Mouse (Mus musculus): ENCODE measurements at regions not wholly inside any gene's neighbourhood (a gene's known extent, or its start where the extent isn't known, plus 50 kb on each side); places are given as distances from the start of the nearest gene placed in this dataset.
A peak's percentile ranks its signal among the peaks of the same experiment; 100 is the strongest.

DNA sequence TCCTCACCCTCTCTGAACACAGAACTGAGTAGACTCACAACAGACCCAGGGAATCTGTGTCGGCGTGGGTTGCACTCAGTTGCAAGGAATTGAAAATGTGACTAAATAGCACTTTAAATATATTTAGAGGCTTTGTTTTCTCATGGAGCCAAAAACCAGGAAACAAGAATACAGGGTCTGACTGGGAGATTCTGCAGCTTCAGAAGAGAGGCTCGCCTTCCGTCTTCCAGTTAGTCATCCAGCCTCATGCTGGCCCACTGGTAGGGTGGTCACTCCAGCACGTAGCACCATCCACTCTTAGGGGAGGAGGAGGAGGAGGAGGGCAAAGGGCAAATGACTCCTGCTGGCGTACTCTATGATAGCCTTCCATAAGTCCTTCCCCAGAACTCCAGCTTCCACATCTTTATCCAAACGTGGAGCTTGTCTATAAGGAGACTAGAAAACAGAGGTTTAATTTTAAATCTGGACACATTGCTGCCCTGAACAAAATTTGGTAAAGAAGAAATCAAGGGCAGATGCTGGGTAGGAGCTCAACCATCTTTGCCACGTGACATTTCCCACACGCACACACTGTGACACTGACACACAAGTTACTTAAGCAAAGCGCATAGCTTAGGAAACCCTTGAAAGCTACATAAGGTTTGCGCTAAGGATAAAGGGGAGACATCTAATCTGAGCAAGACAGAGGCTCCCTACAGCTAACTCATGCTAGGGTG, 60.8 kb downstream of the Mis18a start:
- no peak for TF ChIP-seq POLR2A (IDR thresholded peaks at IDR 0.05; ENCODE audit: borderline replicate concordance, extremely low read depth, insufficient read depth, insufficient read length, poor library complexity, severe bottlenecking)
- no peak for DNase-seq (ENCODE audit: low read depth)

DNA sequence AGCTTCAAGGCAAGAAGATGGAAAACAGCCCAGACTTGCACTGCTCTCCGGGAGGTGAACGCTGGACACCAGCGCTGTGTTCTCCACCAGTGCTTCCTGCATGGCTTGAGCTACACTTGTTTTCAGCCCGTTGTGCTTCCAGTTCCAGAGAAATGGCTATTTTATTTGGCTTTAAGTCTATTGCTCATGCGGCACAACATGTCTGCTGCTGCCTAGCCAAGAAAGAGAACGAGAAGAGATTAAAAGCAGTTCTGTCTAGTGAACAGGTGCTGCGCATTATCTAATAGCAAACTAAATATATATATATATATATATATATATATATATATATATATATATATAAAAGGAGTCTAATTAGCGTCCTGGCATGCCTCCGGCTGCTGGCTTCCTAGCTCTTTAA, 63.1 kb downstream of the Mis18a start:
- peak; percentile 55 for DNase-seq (ENCODE audit: low read depth)

DNA sequence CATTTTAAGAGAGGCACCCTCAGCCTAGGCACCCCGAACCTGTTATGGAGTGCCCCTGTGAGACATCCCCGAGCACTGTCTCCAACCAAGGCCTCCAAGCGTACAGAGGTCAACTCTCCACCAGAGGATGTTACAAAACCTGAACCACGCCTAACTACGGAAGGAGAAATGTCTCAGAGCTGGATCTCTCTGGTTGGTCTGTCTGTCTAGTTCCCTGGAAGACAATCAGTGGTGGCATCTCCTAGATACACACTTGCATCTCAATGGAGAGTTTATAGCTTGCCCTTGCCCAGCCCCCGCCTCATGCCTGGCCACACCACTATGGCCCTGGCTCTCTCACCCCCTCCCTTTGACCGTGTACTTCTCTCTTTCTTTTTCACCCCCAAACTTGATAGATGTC, 69.2 kb downstream of the Mis18a start:
- DNase-seq (ENCODE audit: low read depth), result no peak
- TF ChIP-seq CTCF (IDR thresholded peaks at IDR 0.05; ENCODE audit: borderline replicate concordance, extremely low read depth, insufficient read depth, insufficient read length) (no peak), POLR2A (IDR thresholded peaks at IDR 0.05; ENCODE audit: borderline replicate concordance, extremely low read depth, insufficient read depth, insufficient read length, poor library complexity, severe bottlenecking) (no peak)

More for the DNA sequence above, 63.1 kb downstream of the Mis18a start:
- no peak for TF ChIP-seq POLR2A (IDR thresholded peaks at IDR 0.05; ENCODE audit: borderline replicate concordance, extremely low read depth, insufficient read depth, insufficient read length, poor library complexity, severe bottlenecking)
- no peak for TF ChIP-seq CTCF (IDR thresholded peaks at IDR 0.05; ENCODE audit: borderline replicate concordance, extremely low read depth, insufficient read depth, insufficient read length)

DNA sequence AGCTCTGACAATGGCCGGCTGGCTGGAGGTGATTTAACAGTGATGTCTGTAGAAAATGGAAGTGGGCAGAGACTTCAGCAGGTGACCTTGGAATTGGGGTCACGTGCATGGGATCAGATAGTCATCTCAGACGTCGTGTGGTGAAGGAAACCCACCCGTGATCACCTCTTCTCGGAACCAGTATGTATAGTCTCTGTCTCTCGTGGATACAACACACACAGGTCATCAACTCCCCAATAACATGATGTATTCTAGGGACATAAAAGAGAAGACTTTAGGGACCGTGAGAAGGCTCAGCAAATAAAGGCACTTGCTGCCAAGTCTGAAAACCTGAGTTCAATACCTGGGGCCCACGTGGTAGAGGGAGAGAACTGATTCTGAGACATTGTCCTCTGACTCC, 70.2 kb downstream of the Mis18a start:
- TF ChIP-seq POLR2A (IDR thresholded peaks at IDR 0.05; ENCODE audit: borderline replicate concordance, extremely low read depth, insufficient read depth, insufficient read length, poor library complexity, severe bottlenecking) (no peak), CTCF (IDR thresholded peaks at IDR 0.05; ENCODE audit: borderline replicate concordance, extremely low read depth, insufficient read depth, insufficient read length) (no peak)
- DNase-seq (ENCODE audit: low read depth), result no peak

DNA sequence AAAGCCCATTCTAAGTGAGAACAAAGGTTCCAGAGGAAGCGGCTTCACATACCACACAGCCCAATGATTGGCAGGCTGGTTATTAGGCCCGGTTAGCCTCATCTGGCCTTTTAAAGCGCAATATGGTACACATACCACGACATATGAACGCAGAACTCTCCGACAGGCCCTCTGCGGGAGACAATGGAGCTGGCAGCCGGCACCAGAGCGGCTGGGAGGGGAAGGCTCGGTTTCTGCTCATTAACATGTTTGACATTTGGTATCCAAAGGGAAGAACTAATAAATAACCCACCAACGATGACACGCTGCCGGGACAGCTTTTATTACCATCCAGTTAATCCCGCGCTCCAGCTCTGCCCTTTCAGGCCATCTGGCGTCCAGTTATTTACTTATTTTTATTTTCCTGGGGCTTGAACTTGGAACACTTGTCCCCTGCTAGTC, 70.6 kb downstream of the Mis18a start:
- no peak for TF ChIP-seq CTCF (IDR thresholded peaks at IDR 0.05; ENCODE audit: borderline replicate concordance, extremely low read depth, insufficient read depth, insufficient read length)
- TF ChIP-seq POLR2A (IDR thresholded peaks at IDR 0.05; ENCODE audit: borderline replicate concordance, extremely low read depth, insufficient read depth, insufficient read length, poor library complexity, severe bottlenecking), result no peak
- peak; percentile 92 for DNase-seq (ENCODE audit: low read depth)

DNA sequence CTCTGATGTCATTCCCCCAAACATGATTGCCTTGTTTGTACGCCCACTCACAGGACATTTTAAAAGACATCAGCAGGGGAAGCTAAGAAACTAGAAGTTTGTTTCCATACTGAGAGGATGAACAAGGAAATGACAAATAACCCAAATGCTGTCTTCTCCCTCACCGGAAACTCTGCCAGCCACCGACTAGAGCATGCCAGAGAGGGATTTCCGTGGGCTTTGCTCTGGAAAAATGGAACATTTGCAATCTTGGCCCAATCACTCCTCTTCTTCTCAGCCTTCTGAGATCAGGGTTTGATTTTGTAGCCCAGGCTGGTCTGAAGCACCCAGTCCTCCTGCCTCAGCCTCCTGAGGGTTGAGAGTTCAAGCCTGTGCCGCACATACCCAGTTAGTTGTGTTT, 72.4 kb downstream of the Mis18a start:
- DNase-seq (ENCODE audit: low read depth), result no peak
- TF ChIP-seq POLR2A (IDR thresholded peaks at IDR 0.05; ENCODE audit: borderline replicate concordance, extremely low read depth, insufficient read depth, insufficient read length, poor library complexity, severe bottlenecking), result no peak

DNA sequence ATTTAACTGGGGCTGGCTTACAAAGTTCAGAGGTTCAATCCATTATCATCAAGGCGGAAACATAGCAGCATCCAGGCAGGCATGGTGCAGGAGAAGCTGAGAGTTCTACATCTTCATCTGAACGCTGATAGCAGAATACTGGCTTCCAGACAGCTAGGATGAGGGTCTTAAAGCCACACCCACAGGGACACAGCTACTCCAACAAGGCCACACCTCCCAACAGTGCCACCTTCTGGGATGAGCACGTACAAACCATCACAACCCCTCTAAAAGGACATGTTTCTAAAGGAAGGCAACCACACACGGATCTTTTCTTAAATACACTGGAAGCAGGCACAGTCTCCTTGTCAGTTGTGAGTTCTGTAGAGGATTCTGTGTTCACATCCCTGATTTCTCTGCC, 74.4 kb downstream of the Mis18a start:
- TF ChIP-seq CTCF (IDR thresholded peaks at IDR 0.05; ENCODE audit: borderline replicate concordance, extremely low read depth, insufficient read depth, insufficient read length) (no peak), POLR2A (IDR thresholded peaks at IDR 0.05; ENCODE audit: borderline replicate concordance, extremely low read depth, insufficient read depth, insufficient read length, poor library complexity, severe bottlenecking) (no peak)
- DNase-seq (ENCODE audit: low read depth), result no peak

DNA sequence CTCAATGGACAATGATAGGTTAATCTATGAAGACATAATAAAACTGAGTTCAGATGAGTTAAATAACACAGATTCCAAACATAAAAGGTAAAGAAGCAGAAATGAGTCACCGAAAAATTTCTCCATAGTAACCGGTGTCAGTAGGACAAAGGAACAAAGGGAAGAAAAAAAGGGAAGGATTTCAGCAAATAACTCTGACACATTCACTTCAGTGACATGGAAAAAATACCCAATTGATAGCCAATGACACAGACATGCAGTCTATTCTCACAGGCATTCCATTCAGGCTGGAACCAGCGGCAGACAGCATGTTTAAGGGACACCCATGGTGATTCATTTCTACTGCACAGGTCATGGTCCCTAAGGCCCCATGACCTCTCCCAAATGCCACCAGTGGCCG, 79.0 kb downstream of the Mis18a start:
- TF ChIP-seq POLR2A (IDR thresholded peaks at IDR 0.05; ENCODE audit: borderline replicate concordance, extremely low read depth, insufficient read depth, insufficient read length, poor library complexity, severe bottlenecking) (no peak), CTCF (IDR thresholded peaks at IDR 0.05; ENCODE audit: borderline replicate concordance, extremely low read depth, insufficient read depth, insufficient read length) (no peak)
- DNase-seq (ENCODE audit: low read depth), result no peak

DNA sequence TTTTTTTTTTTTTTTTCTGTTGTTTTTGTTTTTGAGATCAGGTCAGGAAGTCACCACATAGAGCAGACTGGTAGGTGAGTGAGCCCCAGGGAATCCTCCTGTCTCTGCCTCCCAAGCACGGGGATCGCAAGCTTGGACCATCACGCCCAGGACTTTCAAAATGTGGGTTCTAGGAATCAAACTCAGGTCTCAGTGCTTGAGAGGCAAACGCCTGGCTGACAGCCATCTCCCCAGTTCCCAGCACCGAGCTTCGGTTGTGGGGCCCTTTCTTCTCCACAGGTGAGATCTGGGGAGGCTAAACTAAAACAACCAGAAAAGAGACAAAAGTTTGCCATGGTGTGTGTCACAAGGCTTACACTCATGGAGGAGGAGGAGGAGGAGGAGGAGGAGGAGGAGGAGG, 84.5 kb downstream of the Mis18a start:
- TF ChIP-seq POLR2A (IDR thresholded peaks at IDR 0.05; ENCODE audit: borderline replicate concordance, extremely low read depth, insufficient read depth, insufficient read length, poor library complexity, severe bottlenecking) (no peak), CTCF (IDR thresholded peaks at IDR 0.05; ENCODE audit: borderline replicate concordance, extremely low read depth, insufficient read depth, insufficient read length) (no peak)
- no peak for DNase-seq (ENCODE audit: low read depth)

DNA sequence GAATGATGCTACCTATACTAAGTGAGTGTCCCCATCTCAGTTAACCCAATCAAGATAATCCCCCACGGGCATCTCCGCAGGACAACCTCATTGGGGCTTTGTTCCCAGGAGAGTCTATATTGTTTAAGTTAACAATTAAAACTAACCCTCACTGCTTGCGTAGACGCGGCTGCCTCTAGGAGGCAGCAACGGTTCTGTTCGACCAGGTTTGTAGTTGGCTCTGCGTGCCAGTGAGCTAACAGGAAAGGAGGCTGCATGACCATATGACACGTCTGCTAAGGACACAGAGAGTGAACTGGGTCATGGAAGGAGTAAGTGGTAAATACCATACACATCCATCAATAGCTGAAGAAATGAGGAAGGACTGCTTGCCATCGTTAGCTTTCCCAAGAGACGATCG, 92.0 kb downstream of the Mis18a start:
- TF ChIP-seq POLR2A (IDR thresholded peaks at IDR 0.05; ENCODE audit: borderline replicate concordance, extremely low read depth, insufficient read depth, insufficient read length, poor library complexity, severe bottlenecking) (no peak), CTCF (IDR thresholded peaks at IDR 0.05; ENCODE audit: borderline replicate concordance, extremely low read depth, insufficient read depth, insufficient read length) (peak; percentile 24; the same call in 1 of the 2 replicates)
- DNase-seq (ENCODE audit: low read depth), result no peak

DNA sequence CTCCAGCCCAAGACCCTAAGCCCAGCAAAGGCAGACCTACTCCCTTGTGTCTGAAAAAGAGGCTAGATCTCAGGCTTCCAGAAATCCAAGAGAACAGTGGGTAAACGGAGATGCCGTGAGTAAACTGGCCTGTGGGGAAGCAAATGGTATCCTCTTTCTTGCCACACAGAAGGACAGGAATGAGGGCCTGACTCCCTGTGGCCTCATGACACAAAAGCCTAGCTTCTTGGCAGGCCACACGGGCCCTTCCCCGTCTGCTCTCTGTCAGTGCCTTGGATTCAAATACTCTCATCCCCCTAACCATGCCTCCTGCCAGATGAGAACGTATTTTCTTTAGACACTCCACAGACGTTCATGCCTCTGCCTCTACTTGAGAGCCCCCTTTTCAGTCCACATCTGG, 97.2 kb downstream of the Mis18a start:
- no peak for TF ChIP-seq CTCF (IDR thresholded peaks at IDR 0.05; ENCODE audit: borderline replicate concordance, extremely low read depth, insufficient read depth, insufficient read length)
- TF ChIP-seq POLR2A (IDR thresholded peaks at IDR 0.05; ENCODE audit: borderline replicate concordance, extremely low read depth, insufficient read depth, insufficient read length, poor library complexity, severe bottlenecking), result no peak
- DNase-seq (ENCODE audit: low read depth), result peak; percentile 29

DNA sequence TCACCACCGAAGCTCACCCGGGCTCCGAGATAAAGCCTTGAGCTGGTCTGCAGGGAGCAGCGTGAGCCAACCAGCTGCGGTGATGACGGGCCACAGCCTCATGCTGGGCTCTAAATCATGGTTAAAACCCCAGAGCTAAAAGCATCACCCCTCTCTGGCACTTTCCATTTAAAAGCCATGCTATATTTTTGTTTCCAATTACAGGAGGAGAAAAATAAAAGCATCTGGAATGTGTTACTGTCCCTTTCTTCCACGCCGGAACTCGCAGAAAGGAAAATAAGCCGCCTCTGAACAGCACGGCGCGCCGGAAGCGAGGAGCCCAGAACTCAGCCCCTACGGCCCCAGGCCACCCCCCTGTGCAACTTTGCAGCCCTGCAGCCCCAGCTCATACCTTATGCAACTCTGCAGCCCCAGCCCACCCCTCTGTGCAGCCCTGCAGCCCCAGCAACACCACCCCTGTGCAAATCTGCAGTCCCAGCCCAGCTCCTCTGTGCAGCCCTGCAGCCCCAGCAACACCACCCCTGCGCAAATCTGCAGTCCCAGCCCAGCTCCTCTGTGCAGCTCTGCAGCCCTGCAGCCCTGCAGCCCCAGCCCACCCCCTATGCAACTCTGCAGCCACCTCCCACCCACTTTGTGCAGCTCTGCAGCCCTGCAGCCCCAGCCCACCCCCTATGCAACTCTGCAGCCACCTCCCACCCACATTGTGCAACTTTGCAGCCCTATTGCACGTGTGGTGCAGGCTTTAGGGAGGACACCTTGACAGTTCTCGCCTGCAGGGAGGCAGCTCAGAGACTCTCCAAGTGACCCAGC, 97.9 kb downstream of the Mis18a start:
- DNase-seq (ENCODE audit: low read depth), result peak; percentile 60
- TF ChIP-seq POLR2A (IDR thresholded peaks at IDR 0.05; ENCODE audit: borderline replicate concordance, extremely low read depth, insufficient read depth, insufficient read length, poor library complexity, severe bottlenecking) (no peak), CTCF (IDR thresholded peaks at IDR 0.05; ENCODE audit: borderline replicate concordance, extremely low read depth, insufficient read depth, insufficient read length) (no peak)

Data from brain, embryonic 14.5 days (tissue).